Mouse (Mus musculus) kidney, postnatal 10 days (tissue): ENCODE measurements around the gene Mpv17l2.

Experiments
- DNase-seq: peaks from one replicate; pipeline ENCODE4 v3.0.0; 2021; ENCODE audit warnings: mixed read lengths

The Mpv17l2 gene

GRCm38 (mm10) chr8:70718297-70718696 lies 42.4 kb downstream of the Mpv17l2 start, which contains the start of gene Gm3336:
TSS of gene Gm3336 (plus strand) at chr8:70718543.
- peak; percentile 82 for DNase-seq

GRCm38 (mm10) chr8:70716521-70717400 lies 44.0 kb downstream of the Mpv17l2 start:
- DNase-seq = no peak

GRCm38 (mm10) chr8:70715086-70715485 lies 45.7 kb downstream of the Mpv17l2 start:
- no peak for DNase-seq

- no peak for DNase-seq
Measured at GRCm38 (mm10) chr8:70713991-70714390, 46.8 kb downstream of the Mpv17l2 start.

- DNase-seq = no peak
Measured at GRCm38 (mm10) chr8:70711041-70711440, 49.7 kb downstream of the Mpv17l2 start.

- DNase-seq = peak; percentile 46
Measured at GRCm38 (mm10) chr8:70710296-70710695, 50.5 kb downstream of the Mpv17l2 start.

GRCm38 (mm10) chr8:70709794-70710193 lies 51.0 kb downstream of the Mpv17l2 start:
- DNase-seq = no peak
